Mouse (Mus musculus): ENCODE results near the gene Krt35.

- TF ChIP-seq EP300 (IDR thresholded peaks at IDR 0.05; ENCODE audit: low read depth) (no peak), CTCF (IDR thresholded peaks at IDR 0.05; ENCODE audit: low read depth) (no peak)
Observed at GRCm38 (mm10) chr11:100100391-100100790, 4.3 kb upstream of the Krt35 start.
